Mouse (Mus musculus) adrenal gland, adult 2 months (tissue): ENCODE data around the gene Galnt7. TPM values are rescaled to one million over a fixed set of nuclear protein-coding genes. Genes with fewer than 3 reads are reported as not detected.

ENCODE experiments used
- DNase-seq: peaks from one replicate; pipeline ENCODE4 v3.0.0; 2021
- polyA plus RNA-seq: library from polyadenylated mRNA; depleted of rRNA; stranded (reverse); fragments of >200 nt; gene quantifications from 2 replicates; pipeline ENCODE4 v1.2.3, GENCODE M21; 2012; rRNA removed
- total RNA-seq, 2 experiments: library from RNA; stranded (reverse); gene quantifications; 2 replicates each; pipeline ENCODE4 v1.2.3; 2021

The Galnt7 gene
- total and polyA plus RNA-seq, 3 experiments = 0.84 to 12.6 (median 11.0) TPM

GRCm38 (mm10) chr8:57498847-57499511, 153.9 kb downstream of the Galnt7 start:
- peak; percentile 73 for DNase-seq

GRCm38 (mm10) chr8:57498494-57498846, 154.4 kb downstream of the Galnt7 start:
- no peak for DNase-seq

DNA sequence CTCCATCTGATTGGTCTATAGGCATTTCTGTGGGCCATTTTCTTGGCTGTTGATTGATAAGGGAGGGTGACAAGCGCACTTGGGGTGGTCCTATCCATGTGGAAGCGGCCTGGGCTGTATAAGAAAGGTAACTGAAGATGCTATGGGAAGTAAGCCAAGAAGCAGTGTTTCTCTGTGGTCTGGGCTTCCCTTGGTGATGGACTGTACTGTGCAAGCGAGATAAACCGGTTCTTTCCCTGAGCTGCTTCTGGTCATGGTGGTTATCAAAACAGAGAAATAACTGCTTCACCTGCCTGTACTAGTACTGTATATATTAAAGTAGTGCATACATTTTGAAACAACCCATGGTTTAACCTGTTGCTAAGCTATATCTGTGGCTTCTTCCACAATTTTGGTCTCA, 161.0 kb downstream of the Galnt7 start:
- no peak for DNase-seq

GRCm38 (mm10) chr8:57489896-57490295, 162.9 kb downstream of the Galnt7 start:
- no peak for DNase-seq

GRCm38 (mm10) chr8:57489366-57489765, 163.5 kb downstream of the Galnt7 start:
- DNase-seq = no peak

DNA sequence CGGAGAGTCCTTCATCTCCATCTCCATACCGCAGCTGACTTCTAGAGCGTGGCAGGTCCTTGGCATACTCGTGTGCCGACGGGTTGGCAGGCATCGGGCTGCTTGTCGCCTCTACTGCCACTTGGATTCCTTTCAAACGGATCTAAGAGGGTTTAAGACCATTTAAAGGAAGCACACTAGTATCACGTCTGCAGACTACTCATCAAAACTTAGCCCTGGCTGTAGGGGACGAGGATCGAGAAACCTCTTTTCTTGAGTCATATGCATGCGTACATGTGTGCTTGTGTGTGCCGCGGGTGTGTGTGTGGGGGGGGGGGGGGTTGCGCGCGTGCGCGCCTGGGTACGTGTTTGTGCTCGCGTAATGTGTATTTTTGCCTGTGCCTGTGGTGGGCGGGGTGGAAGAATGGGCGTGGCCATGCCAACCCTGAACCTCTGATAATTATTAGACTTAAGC, 164.5 kb downstream of the Galnt7 start:
- DNase-seq = peak; percentile 79

DNA sequence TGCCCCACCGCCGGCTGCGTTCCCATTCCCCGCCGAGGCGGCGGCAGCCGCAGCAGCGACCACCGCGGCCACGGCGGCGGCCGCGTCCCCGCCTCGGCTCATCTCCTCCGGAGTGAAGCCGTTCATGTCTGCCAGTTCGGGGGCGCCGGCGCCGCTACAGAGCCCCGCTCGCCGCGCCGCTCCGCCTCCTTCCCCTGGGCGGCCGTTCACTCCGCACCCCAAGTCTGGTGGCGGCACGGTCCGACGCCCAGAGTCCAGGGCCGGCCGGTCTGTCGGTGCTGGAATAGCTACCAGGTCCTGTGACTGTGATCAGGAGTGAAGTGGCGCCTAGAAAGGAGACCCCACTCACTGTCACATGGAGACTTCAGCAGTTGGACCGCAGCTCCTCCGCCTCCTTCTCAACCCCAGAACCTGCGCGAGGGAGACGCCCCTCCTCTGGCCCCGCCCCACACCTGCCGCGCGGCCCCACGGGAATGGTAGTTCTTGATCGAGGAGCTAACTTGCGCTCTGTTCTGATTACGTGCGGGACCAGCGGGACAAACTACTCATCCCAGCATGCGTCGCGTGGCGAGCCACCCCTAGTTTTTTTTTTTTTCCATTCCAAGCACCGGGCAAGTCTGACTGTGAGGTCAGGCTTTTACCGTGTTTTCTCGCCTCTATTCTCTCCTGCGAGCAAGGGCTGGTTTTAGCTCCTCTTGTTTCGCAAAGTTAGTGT, 165.2 kb downstream of the Galnt7 start, which contains the start of gene Sap30:
TSS of gene Sap30 (minus strand) at position 420 of the 715 bp plus-strand sequence.
- DNase-seq = peak; percentile 99

- peak; percentile 75 for DNase-seq
Measured at GRCm38 (mm10) chr8:57486491-57487440, 166.1 kb downstream of the Galnt7 start.

GRCm38 (mm10) chr8:57480606-57481005, 172.2 kb downstream of the Galnt7 start:
- no peak for DNase-seq

GRCm38 (mm10) chr8:57479700-57480099, 173.1 kb downstream of the Galnt7 start:
- no peak for DNase-seq

- DNase-seq = no peak
Measured at GRCm38 (mm10) chr8:57478406-57478805, 174.4 kb downstream of the Galnt7 start.

Other genes with a start within 250 kb of the Galnt7 start
- gene Scrg1, start 197.1 kb downstream of the Galnt7 start, total RNA-seq = under 1 TPM in 1 of 2 experiments, not detected in 1; 0.45 TPM
- 0.22 TPM in 1 of 2 replicates, not detected in the other for gene Scrg1, start 197.1 kb downstream of the Galnt7 start, polyA plus RNA-seq
- gene Sap30, start 165.2 kb downstream of the Galnt7 start, total RNA-seq = 10 to 100 TPM; 13.3 to 13.7 TPM
- 8.9 and 12.9 TPM in 2 replicates for gene Sap30, start 165.2 kb downstream of the Galnt7 start, polyA plus RNA-seq
- gene Hmgb2, start 141.1 kb downstream of the Galnt7 start, total RNA-seq = 10 to 100 TPM in 1 of 2 experiments, 1 to 10 TPM in 1; 5.6 to 14.2 TPM
- gene Hmgb2, start 141.1 kb downstream of the Galnt7 start, polyA plus RNA-seq = 1.8 and 2.1 TPM in 2 replicates